Mouse (Mus musculus) CD4-positive, CD25-positive, alpha-beta regulatory T cell, adult 4 months (primary cell): ENCODE results near the gene Lum. TPM values are rescaled to one million over a fixed set of nuclear protein-coding genes. Genes with fewer than 3 reads are reported as not detected.

Experiments used
- ATAC-seq: one replicate; pipeline ENCODE4 v1.8.0; 2017
- polyA plus RNA-seq, 2 experiments: library from polyadenylated mRNA; unstranded; fragments of 100-300 nt; shearing (Covaris generic); gene quantifications; one replicate each; pipeline ENCODE4 v1.2.1; 2017

Gene Lum
- not detected for polyA plus RNA-seq

DNA sequence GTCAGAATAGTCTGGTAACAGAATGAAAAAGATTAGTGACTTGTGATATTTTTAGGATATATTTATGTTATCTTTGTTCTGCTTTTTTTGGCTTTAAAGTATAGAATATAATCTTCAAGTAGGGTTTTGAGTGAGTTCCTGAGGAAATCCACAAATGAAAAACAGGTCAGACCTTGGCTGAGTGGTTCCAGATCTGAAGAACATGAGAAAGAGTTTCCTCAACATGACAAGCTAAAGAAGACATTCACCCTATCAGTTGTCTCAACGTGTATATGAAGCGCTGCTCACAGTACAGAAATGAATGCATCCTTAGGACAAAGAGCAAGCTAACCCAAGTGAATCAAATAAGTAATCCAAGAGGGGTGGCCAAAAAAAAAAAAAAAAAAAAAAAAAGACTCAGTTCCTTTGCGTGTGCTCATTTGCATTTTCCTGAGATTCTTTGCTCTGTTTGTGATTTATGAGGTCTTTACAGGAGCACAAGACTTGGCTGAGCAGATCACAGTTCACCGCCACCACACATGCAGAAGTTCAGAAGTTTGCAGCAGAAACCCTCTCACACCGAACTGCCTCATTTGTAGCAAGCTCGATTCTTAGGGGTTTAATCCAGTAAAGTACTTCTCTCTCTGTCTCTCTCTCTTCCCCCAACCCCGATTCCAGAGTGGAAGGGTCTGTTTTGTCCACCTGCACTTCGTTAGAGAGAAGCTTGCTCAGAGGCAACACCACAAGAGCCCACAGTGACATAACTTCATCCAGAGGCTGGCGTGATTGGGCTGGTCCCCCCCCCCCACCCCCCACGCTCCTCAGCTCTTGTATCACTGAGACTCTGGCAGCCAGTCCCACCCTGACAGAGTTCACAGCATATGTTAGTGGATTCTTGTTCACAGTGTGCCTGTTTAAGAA, at the start of gene Lum:
Gene Lum, plus strand, starts transcription at position 172 of the 900 bp plus-strand sequence.
- ATAC-seq: no peak

DNA sequence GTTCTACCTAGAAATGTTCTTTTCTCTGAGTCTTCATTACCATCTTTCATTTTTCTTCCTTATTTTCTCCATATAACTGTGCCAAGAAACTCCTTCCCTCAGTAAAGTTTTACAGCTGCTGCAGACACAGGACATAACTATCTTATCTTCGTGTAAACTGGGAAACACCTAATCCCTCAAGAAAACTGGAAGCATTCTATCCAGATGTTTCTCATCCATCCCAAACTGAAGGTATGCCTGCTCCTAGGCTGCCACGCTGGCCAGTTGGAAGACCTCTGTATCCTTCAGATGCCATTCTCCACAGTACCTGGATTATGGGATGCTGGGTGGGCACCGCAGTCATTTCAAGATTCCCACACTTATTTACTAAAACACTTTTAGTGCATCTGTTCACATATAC, 41.6 kb upstream of the Lum start:
- ATAC-seq: no peak

DNA sequence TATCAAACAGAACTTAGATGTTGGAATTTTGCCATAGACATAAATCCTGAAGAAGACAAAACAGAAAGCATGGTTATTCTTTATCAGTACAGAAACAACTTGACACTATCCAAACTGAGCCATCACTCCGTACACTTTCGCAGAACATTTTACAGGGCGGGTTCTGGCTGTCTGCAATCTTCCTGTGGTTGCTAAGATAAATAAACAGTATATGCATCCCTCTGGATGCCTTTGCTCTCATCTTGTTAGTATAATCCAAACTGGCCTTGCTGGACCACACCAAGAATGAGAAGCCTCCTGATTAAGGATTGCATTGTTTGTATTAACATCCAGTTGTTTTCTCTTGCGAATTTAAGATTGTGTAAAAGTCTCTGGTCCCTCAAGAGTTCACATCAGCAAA, 29.2 kb upstream of the Lum start:
- no peak for ATAC-seq

DNA sequence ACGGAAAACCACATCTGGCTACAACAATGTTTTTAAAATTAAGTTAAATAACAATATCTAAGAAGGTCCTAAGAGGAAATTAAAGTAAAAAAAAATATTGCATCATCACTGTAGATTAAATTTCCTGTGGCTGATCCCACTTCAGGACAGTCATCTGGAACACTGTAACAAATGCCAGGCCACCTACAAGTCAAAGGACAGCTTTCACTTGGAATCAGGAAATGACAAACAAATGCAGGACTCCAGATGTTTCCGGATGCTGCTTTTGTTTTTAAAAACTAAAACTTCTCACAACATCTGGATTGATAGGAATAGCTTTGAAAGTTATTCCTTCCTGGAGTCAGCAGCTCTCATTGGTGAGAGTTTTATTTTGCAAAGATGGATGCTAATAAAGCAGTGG, 28.0 kb upstream of the Lum start:
- ATAC-seq: no peak

DNA sequence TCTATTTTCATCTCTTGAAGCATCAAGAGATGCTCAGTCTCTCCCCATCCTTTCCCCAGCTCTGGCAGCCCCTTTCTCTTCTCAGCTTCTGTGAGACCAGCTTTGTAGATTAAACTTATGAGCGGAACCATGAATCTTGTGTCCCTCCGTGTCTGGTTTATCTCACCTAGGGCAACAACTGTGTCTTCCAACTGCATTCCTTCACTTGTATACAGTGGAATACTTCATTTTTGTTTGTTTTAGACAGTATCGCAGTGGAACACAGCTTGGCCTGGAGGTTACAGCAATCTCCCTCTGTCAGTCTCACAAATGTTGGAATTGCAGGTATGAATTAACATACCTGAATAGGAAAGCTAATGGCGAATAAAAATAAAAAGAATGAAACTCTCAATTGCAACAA, 26.7 kb upstream of the Lum start:
- no peak for ATAC-seq

DNA sequence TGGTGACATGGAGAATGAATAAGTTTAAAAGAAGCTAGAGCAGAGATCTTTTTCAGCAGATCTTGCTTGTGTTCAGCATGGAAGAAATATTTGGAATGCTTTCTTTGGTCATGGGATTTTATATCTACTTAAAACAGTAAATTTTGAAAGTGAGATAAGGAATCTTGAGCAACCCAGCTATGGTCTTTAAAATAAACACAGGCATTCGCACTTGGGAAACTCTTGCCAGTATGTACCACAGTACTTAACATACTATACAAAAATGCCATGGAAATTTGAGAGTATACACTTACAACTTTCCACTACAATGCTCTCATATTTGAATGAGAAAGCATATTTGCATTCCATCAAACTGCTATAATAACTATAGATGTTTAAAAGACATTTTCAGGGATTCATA, 17.2 kb upstream of the Lum start:
- no peak for ATAC-seq

DNA sequence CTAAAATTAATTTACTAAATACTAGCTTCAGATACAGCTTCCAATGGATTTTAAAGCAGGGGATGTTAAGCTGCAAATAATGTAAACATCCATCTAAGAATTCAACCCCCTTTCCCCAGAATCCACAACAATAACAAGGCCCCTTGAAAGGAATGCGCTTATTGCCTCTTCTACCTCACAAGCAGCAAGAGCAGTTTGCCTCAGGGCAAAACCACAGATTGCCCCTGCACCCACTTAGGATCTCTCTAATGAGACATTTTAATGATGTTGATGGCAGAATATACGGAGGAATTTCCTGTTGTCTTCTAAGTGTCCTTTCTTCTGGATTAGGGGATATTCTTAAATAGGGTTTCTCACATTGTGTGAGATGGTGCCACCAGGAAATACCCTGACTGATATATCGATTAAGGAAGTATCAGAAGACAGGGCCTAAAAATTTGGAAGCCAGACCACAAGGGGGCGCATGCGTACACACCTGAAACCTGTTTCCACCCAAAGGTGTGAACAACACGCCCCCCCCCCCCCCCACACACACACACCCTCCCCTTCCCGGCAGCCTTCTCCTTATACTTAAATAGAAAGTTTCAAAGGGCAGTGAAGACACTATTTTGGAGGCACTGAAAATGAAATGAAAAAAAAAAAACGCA, 2.7 kb downstream of the Lum start:
- ATAC-seq: no peak

DNA sequence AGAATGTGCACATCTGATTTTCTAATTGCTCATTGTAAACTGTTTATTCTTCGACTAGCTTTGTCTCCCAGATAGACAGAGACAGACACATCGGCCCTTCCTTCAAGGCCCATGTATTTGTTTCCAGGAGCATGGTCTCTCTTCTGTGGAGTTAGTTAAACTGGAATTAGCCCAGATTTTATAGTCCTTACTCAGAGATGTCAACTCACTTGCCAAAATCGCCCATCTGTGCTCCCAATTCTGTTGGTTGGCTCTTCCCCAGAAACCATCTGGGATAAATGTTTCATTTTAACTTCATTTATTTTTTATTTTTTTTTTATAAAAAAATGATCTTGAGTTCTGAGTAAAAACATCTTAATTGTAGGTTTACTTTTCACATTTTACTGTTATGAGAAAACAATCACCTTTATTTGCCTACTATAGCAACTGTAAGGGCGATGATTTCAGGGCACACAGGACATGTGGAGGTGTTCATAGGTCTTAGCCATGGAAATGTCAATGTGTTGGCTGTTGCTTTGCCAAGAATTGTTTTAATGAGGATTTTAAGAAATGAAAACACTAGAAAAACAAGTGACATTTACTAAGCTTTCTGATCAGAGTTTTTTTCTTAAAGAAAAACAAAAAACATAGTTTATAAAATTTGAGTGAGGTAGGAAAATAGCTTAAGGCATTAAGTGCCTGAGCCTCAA, 17.8 kb downstream of the Lum start:
- no peak for ATAC-seq

DNA sequence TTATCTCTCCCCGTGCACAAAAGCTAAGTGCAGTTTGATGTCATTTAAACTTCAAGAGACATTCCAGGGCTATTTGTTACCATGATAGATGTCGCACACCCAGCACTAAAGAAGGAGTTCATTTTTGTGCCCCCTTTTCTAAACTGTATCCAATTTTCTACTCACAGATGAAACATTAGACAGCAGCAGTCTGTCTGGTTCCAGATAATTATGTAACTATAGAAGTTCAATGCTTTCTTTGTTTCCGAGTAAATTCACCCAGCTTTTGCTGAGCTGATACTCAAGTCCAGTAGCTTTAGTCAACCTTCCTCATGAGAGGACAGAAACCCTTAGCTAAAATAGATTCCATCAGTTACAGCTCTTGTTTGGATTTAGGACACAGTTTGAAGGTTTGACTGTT, 19.2 kb downstream of the Lum start:
- no peak for ATAC-seq

DNA sequence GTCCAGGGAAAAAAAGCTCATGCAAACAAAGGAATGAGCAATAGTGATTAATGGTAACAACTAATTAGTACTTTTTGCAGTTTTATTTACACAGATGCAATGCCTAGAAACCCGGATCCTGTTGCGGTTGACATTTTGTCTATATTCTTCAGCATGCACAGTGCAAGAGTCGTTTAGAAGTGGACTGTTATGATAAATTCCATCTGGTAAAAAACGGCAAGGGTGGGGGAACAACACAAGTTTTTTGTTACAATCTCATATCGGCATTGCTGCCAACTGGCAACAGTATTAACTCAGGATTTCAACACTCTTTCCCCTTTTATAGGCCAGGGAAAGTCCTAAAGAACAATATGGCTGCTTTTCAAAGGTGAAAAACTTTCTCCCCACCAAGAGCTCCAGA, 22.2 kb downstream of the Lum start:
- no peak for ATAC-seq

DNA sequence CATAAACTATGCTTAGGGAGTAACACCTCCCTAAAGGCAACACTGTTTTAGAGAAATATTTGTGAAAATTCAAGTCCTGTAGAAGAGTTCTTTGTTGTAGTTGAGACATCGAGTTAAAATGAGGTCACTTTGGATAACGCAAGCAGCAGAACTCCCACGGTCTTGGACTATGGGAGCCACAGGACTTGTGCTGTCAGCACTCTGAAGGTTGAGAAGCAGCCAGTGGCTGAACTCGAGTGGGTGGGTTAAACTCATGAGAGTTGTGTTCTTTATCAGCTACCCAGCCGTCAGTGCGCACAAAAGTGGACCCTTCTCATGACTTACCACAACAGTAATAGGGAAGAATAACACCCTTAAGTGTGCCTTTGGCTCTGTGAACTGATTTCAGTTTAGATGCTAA, 24.6 kb downstream of the Lum start:
- no peak for ATAC-seq

DNA sequence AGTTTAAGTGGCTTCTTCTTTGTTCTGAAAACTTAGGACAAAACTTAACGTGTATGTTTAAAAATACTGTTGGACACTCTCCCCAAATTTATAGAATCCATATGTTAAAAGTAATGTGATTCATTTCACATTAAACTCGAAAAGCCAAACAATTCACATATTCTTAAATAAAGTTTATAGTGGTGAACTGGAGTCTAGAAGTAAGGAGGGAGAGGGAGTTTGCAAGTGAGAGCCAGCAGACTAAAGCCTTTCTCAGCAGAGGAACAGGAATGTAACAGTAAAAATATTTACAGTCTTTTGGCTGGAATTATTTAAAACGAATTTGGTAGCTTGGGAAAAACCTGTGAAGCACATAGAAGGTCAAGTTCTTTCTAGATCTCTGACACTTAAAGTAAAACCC, 26.1 kb downstream of the Lum start:
- no peak for ATAC-seq

DNA sequence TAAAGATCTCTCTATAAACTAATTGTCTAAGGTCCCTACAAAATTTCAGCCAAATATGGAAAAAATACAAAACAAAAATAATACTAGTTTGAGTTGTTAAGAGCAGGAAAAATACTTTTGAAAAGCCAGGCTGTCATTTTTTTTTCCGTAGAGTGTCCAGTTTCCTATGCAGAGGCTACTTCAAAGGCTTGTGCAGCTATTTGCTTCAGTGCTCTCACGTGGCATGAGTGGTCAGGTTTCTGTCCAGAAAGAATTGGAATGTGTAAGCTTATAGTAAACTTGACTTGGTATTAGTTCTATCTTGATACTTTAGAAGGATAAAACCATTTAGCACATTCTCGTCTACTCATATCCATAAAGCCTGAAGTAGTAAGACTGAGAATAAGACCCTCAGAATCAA, 26.8 kb downstream of the Lum start:
- no peak for ATAC-seq

DNA sequence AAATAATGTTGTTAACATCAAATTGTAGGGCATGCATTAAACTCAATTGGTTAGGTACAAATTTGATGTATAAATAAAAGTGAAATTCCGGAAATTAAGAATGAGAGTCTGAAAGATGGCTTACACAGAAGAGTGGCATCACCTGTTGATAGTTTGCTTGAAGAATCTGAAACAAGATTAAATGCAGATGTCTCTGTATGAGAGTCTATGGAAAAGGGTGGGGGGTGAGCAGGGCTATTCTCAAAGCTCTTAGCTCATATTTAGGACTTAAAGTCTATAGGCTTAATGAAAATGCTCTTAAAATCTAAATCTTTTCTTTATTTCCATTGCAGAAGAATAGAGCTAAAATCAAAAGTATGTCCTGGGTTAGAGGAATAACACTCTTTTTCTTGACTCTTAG, 30.8 kb downstream of the Lum start:
- no peak for ATAC-seq

DNA sequence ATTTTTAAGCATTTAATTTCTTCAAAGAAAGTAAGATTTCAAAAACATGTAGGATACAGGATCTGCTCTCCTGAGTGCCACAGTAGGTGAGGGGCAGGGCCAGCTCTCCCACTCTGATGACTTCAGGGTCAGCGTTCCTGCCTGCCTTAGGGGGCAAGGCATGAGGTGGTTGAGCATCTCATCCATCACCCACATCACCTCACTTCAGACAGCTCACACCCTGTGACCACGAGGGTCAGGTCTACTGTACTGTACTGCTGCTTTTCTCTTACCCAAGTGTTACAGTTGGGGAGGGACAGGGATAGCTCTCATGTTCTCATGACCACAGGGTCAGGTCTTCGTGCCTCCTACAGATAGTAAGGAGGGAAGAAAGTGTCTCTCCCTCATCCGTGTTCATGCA, 36.8 kb downstream of the Lum start:
- ATAC-seq: no peak

DNA sequence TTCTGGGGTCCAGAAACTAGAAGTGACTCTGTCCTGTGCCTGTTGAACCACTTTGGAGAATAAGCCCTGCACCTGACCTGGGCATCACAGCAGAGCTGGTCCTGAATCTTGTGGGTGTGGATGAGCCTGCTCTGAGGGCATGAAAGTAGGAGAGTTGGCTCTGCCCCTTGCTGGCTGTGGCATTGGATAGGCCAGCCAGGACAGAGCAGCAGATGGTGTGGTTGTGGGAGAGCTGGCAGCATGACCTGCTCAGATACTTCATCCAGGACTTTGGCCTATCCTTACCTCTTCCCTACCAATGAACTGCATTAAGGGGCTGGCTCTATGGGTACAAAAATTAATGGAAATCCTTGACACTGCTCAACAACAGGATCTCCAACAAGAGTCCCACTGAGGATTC, 38.3 kb downstream of the Lum start:
- ATAC-seq: no peak

DNA sequence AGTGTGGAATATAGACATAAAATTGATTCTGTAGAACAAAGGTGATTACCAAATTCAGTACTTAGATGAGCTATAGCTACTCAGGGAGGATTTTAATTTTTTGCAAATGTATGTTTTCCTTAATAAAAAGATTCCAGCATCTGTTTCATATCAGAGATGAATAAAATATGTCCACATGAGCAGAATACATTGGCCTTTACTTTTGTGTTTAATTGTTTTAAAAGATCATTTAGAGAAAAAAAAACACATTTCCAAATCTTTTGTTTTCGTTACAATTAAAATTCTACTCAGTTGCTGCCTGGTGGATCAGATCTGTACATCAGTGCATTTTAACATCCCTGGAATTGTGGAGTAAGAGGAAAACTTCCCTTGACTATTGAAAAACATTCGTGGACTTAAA, 41.7 kb downstream of the Lum start, which contains the start of gene Kera:
Gene Kera, plus strand, starts transcription at position 301 of the 400 bp plus-strand sequence.
- ATAC-seq: no peak

Other genes with a start within 250 kb of the Lum start
- not detected for gene Dcn, start 85.5 kb upstream of the Lum start, polyA plus RNA-seq
- gene Kera, start 41.8 kb downstream of the Lum start, polyA plus RNA-seq: not detected
- gene Epyc, start 78.9 kb downstream of the Lum start, polyA plus RNA-seq: not detected
- not detected for gene Ccer1, start 127.9 kb downstream of the Lum start, polyA plus RNA-seq
- not detected for gene C030005K15Rik, start 161.6 kb downstream of the Lum start, polyA plus RNA-seq